Mouse (Mus musculus) embryonic fibroblast, embryonic 13.5 days (primary cell): ENCODE measurements around the gene Spred2.

ENCODE experiments used
- CTCF ChIP-seq: IDR thresholded peaks from 2 replicates; pipeline ENCODE4 v1.5.1; 2011; ENCODE audit warnings: mild to moderate bottlenecking, control low read depth, low read length, moderate library complexity, borderline replicate concordance; ENCODE audit not compliant: insufficient read depth
- POLR2A ChIP-seq: IDR thresholded peaks from 2 replicates; pipeline ENCODE4 v1.6.1; 2011; ENCODE audit warnings: low read depth, mild to moderate bottlenecking, control low read depth, low read length, moderate library complexity

- TF ChIP-seq CTCF (no peak), POLR2A (no peak)
Observed at GRCm38 (mm10) chr11:19947626-19948135, 23.5 kb downstream of the Spred2 start.
